Mouse (Mus musculus): ENCODE data around the gene Polh.

Gene Polh

GRCm38 (mm10) chr17:46129741-46130498 lies 72.5 kb downstream of the Polh start:
- DNase-seq, result no peak

- no peak for DNase-seq
These were observed 74.5 kb downstream of the Polh start for GRCm38 (mm10) chr17:46127814-46128493.

GRCm38 (mm10) chr17:46126608-46127007 lies 75.8 kb downstream of the Polh start:
- no peak for DNase-seq

GRCm38 (mm10) chr17:46123953-46124700 lies 78.3 kb downstream of the Polh start:
- DNase-seq, result no peak

- DNase-seq, result no peak
These were observed 79.2 kb downstream of the Polh start for GRCm38 (mm10) chr17:46123285-46123684.

- DNase-seq, result no peak
These were observed 79.7 kb downstream of the Polh start for GRCm38 (mm10) chr17:46122791-46123190.
